Mouse (Mus musculus) stomach, postnatal 0 days (tissue): ENCODE measurements around the gene Rnf152. TPM values are rescaled to one million over a fixed set of nuclear protein-coding genes. Genes with fewer than 3 reads are reported as not detected.

Experiments
- ATAC-seq: fragments of 200-750 bp; cut with Nextera tagmentation; 2 replicates; pipeline ENCODE4 v1.8.0; 2017; ENCODE audit not compliant: low FRiP score, low TSS enrichment
- DNase-seq: peaks from one replicate; pipeline ENCODE4 v3.0.0-alpha.2; 2016; ENCODE audit warnings: low spot score
- H3K27ac ChIP-seq: fragments of 300-500 bp; sonication (generic); replicated peaks from 2 replicates; pipeline ENCODE4 v1.5.1; 2014; ENCODE audit warnings: mild to moderate bottlenecking, control low read depth
- H3K27me3 ChIP-seq: fragments of 300-500 bp; sonication (generic); 2 replicates; pipeline ENCODE4 v1.6.1; 2014; ENCODE audit warnings: low read length; ENCODE audit not compliant: control insufficient read depth, insufficient read depth
- H3K36me3 ChIP-seq: fragments of 300-500 bp; sonication (generic); 2 replicates; pipeline ENCODE4 v1.6.1; 2014; ENCODE audit warnings: low read length, mixed read lengths; ENCODE audit not compliant: control insufficient read depth, insufficient read depth
- H3K4me1 ChIP-seq: fragments of 300-500 bp; sonication (generic); replicated peaks from 2 replicates; pipeline ENCODE4 v1.6.1; 2014; ENCODE audit warnings: antibody characterized with exemption; ENCODE audit not compliant: control insufficient read depth, insufficient read depth
- H3K4me2 ChIP-seq: fragments of 300-500 bp; sonication (generic); replicated peaks from 2 replicates; pipeline ENCODE4 v1.6.1; 2014; ENCODE audit warnings: low read depth, mild to moderate bottlenecking, control low read depth, moderate library complexity
- H3K4me3 ChIP-seq: fragments of 300-500 bp; sonication (generic); 2 replicates; pipeline ENCODE4 v1.5.1; 2014; ENCODE audit warnings: low read depth, low read length, control low read depth
- H3K9ac ChIP-seq: fragments of 300-500 bp; sonication (generic); 2 replicates; pipeline ENCODE4 v1.6.1; 2014; ENCODE audit warnings: mild to moderate bottlenecking, low read length, control low read depth, mixed read lengths
- H3K9me3 ChIP-seq: fragments of 300-500 bp; sonication (generic); 2 replicates; pipeline ENCODE4 v1.6.1; 2016; ENCODE audit warnings: low read length; ENCODE audit not compliant: control insufficient read depth
- CTCF ChIP-seq: IDR thresholded peaks from 2 replicates; pipeline ENCODE4 v1.5.1; 2016; ENCODE audit warnings: antibody characterized with exemption, low read depth, mild to moderate bottlenecking, moderate library complexity
- EP300 ChIP-seq: optimal IDR thresholded peaks from 2 replicates; pipeline ENCODE3; 2016; ENCODE audit warnings: antibody characterized with exemption
- WGBS: fragments of 180-500 bp; shearing (Covaris S2); extraction: QIAGEN DNeasy Blood & Tissue Kit; methylation state at CpG from one replicate; pipeline ENCODE4 v1.1.7; 2014; 5-methylcytosine and 5-hydroxymethylcytosine counted together
- polyA plus RNA-seq: library from polyadenylated mRNA; unstranded; fragments of >200 nt; fragmentation: Nextera tagmentation; extraction: Ambion mirVana; gene quantifications from 2 replicates; pipeline ENCODE4 v1.2.1, GENCODE M21; 2015

Gene Rnf152
- polyA plus RNA-seq, 1 experiment from 2014 or later = 2.5 TPM

- DNase-seq = no peak
- Histone ChIP-seq H3K4me1 (no peaks in the 10 kb centered on the region), H3K9me3 (no peaks in the 10 kb centered on the region), H3K27ac (no peak overlapping the region), H3K9ac (no peak overlapping the region), H3K4me2 (no peak overlapping the region), H3K36me3 (peaks cover 2% of the 10 kb centered on the region; the same call in 1 of the 2 replicates), H3K27me3 (no peaks in the 10 kb centered on the region), H3K4me3 (no peak overlapping the region)
- no peak for ATAC-seq
- 81% methylated on average over 2 of the region's 2 CpGs for WGBS
- no peak for TF ChIP-seq CTCF
- no peak for TF ChIP-seq EP300
These were observed 76.3 kb downstream of the Rnf152 start for GRCm38 (mm10) chr1:105280160-105280559.

DNA sequence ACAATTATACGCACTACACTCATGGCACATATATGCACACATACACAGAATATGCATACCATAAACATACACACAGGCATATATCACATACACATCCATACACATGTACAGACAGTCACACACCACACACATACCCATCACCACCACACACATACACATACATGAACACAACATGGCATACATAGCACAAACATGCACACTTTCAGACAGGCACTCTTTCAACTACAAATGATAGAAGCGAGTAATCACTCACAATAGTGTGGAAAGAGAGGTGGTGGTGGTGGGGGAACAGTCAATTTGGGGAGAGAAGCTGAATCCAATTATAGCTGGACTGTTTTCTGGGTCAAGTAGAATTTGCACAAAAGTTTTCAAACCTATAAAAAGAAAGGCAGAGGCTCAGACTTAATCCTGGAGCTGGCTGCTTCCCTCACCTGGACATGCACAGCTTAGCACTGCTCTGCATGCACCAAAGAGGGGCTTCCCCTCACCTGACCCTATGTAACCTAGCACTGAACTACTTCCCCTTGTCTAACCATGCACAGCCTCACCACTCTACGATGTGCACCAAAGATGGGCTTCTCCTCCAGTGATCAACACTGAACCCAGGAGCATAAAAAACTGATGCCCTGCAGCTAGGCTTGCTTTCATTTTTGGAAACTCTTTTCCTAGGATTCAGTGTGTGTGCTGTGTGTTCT is 81.9 kb downstream of the Rnf152 start:
- Histone ChIP-seq H3K36me3 (no peaks in the 10 kb centered on the region), H3K27me3 (no peaks in the 10 kb centered on the region), H3K4me3 (no peak overlapping the region), H3K4me2 (no peak overlapping the region), H3K27ac (no peak overlapping the region), H3K9me3 (no peaks in the 10 kb centered on the region), H3K9ac (no peak overlapping the region), H3K4me1 (no peaks in the 10 kb centered on the region)
- WGBS = 86% methylated on average over 3 of the region's 3 CpGs
- ATAC-seq (no peak), DNase-seq (no peak)
- TF ChIP-seq CTCF (no peak), EP300 (no peak)

GRCm38 (mm10) chr1:105271104-105271503 is 85.4 kb downstream of the Rnf152 start:
- no peak for ATAC-seq
- no peak for TF ChIP-seq CTCF
- TF ChIP-seq EP300 = no peak
- H3K27me3 ChIP-seq = no peaks in the 10 kb centered on the region
- no peak for DNase-seq
- no peak overlapping the region for H3K9ac ChIP-seq
- no peaks in the 10 kb centered on the region for H3K36me3 ChIP-seq
- no peak overlapping the region for H3K27ac ChIP-seq
- 87% methylated on average over 10 of the region's 10 CpGs for WGBS
- no peak overlapping the region for H3K4me2 ChIP-seq
- H3K9me3 ChIP-seq = no peaks in the 10 kb centered on the region
- no peak overlapping the region for H3K4me3 ChIP-seq
- H3K4me1 ChIP-seq = no peaks in the 10 kb centered on the region

DNA sequence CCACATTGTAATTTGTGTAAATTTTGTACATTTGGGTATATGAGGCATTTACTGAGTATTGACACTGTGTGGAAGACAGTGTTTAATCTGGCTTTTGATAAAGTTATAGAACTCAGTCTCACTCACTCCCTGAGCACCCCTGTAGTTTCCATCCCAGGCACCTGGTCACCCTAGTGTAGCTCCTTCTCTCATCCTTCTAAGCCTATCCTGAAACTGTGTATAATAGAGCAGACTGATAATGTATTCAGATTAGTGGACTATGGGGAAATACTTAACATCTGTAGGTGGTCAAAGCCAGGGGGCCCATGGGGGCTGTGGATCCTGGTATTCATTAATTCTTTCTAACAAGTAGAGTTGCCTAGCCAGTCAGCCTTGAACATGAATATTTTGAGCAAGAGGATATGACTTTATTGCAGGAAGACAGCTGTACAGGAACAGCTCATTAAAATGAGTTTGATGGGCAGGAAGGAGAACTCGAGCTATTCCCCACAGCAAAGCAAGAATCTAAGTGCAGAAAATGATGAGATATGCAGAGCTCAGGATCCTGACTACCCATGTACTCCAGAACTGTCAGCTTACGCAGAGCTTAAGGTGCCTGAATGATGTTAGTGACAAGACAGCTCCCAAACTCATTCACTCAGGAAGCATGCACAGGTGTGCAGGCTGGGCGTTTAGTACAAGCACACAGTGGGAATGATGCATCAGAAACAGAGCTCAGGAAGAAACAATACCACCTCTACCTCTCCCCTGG is 93.1 kb downstream of the Rnf152 start:
- H3K4me3 ChIP-seq = no peak overlapping the region
- DNase-seq = no peak
- H3K4me2 ChIP-seq = no peak overlapping the region
- H3K27me3 ChIP-seq = no peaks in the 10 kb centered on the region
- H3K27ac ChIP-seq = no peak overlapping the region
- H3K36me3 ChIP-seq = no peaks in the 10 kb centered on the region
- no peaks in the 10 kb centered on the region for H3K9me3 ChIP-seq
- no peaks in the 10 kb centered on the region for H3K4me1 ChIP-seq
- TF ChIP-seq CTCF (no peak), EP300 (no peak)
- no peak for ATAC-seq
- 83% methylated on average over 3 of the region's 3 CpGs for WGBS
- no peak overlapping the region for H3K9ac ChIP-seq

DNA sequence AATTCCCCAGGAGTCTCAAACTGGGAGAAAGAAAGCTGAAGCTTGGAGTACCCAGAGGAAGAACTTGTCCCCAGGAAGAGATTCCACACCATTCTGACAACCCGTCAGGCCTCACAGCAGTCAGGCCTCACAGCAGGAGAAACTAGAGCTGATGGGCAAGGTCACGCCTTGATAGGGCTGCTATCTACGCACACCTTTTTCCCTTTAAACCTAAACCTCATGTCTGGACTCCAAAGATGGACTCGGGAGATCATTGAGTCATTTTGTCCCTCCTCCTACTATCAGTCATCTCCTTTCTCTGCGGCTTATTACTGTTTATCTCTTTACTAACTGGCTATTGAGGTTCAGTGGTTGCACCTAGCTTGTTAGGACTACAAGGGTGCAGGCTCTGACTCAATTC is 96.3 kb downstream of the Rnf152 start:
- Histone ChIP-seq H3K27ac (no peak overlapping the region), H3K36me3 (no peaks in the 10 kb centered on the region), H3K4me2 (no peak overlapping the region), H3K27me3 (no peaks in the 10 kb centered on the region), H3K4me3 (no peak overlapping the region), H3K9me3 (no peaks in the 10 kb centered on the region), H3K4me1 (no peaks in the 10 kb centered on the region), H3K9ac (no peak overlapping the region)
- ATAC-seq (no peak), DNase-seq (no peak)
- TF ChIP-seq CTCF = no peak
- TF ChIP-seq EP300 = no peak
- WGBS = 82% methylated on average over 5 of the region's 5 CpGs

GRCm38 (mm10) chr1:105257199-105257598 is 99.3 kb downstream of the Rnf152 start:
- Histone ChIP-seq H3K4me1 (no peaks in the 10 kb centered on the region), H3K9ac (no peak overlapping the region), H3K36me3 (no peaks in the 10 kb centered on the region), H3K4me3 (no peak overlapping the region), H3K27me3 (no peaks in the 10 kb centered on the region), H3K4me2 (no peak overlapping the region), H3K27ac (no peak overlapping the region), H3K9me3 (no peaks in the 10 kb centered on the region)
- 77% methylated on average over 3 of the region's 3 CpGs for WGBS
- DNase-seq = no peak
- ATAC-seq = no peak
- TF ChIP-seq EP300 (no peak), CTCF (no peak)
